Mouse (Mus musculus) stomach, embryonic 15.5 days (tissue): ENCODE results near the gene Tmem231. TPM values are rescaled to one million over a fixed set of nuclear protein-coding genes. Genes with fewer than 3 reads are reported as not detected.

Experiments
- ATAC-seq: fragments of 200-750 bp; cut with Nextera tagmentation; 2 replicates; pipeline ENCODE4 v1.8.0; 2017; ENCODE audit warnings: low read depth, moderate number of reproducible peaks, moderate TSS enrichment; ENCODE audit not compliant: insufficient read depth, low FRiP score
- H3K27ac ChIP-seq: fragments of 300-500 bp; sonication (generic); 2 replicates; pipeline ENCODE4 v1.5.1; 2015; ENCODE audit warnings: mild to moderate bottlenecking, inconsistent platforms
- H3K27me3 ChIP-seq: fragments of 300-500 bp; sonication (generic); replicated peaks from 2 replicates; pipeline ENCODE4 v1.6.1; 2015; ENCODE audit warnings: inconsistent platforms
- H3K36me3 ChIP-seq: fragments of 300-500 bp; sonication (generic); 2 replicates; pipeline ENCODE4 v1.6.1; 2015; ENCODE audit warnings: inconsistent platforms
- H3K4me1 ChIP-seq: fragments of 300-500 bp; sonication (generic); 2 replicates; pipeline ENCODE4 v1.6.1; 2015; ENCODE audit warnings: inconsistent platforms
- H3K4me2 ChIP-seq: fragments of 300-500 bp; sonication (generic); 2 replicates; pipeline ENCODE4 v1.6.1; 2015; ENCODE audit warnings: mild to moderate bottlenecking, inconsistent platforms
- H3K4me3 ChIP-seq: fragments of 300-500 bp; sonication (generic); replicated peaks from 2 replicates; pipeline ENCODE4 v1.5.1; 2015; ENCODE audit warnings: inconsistent platforms
- H3K9ac ChIP-seq: fragments of 300-500 bp; sonication (generic); 2 replicates; pipeline ENCODE4 v1.6.1; 2015; ENCODE audit warnings: inconsistent platforms
- H3K9me3 ChIP-seq: fragments of 300-500 bp; sonication (generic); 2 replicates; pipeline ENCODE4 v1.6.1; 2016; ENCODE audit warnings: inconsistent platforms
- WGBS: fragments of 180-500 bp; shearing (Covaris S2); methylation state at CpG from one replicate; pipeline ENCODE4 v1.1.7; 2015; 5-methylcytosine and 5-hydroxymethylcytosine counted together
- polyA plus RNA-seq: library from polyadenylated mRNA; unstranded; fragments of >200 nt; fragmentation: Nextera tagmentation; extraction: Ambion mirVana; gene quantifications from 2 replicates; pipeline ENCODE4 v1.2.1, GENCODE M21; 2015

Gene Tmem231
- polyA plus RNA-seq, 1 experiment from 2014 or later = 10.8 TPM

- no peak overlapping the region for H3K9ac ChIP-seq
- H3K9me3 ChIP-seq = no peaks in the 10 kb centered on the region
- no peak overlapping the region for H3K4me2 ChIP-seq
- H3K4me1 ChIP-seq = no peaks in the 10 kb centered on the region
- H3K27ac ChIP-seq = no peak overlapping the region
- ATAC-seq = no peak
- WGBS = 77% methylated on average over 10 of the region's 10 CpGs
- H3K36me3 ChIP-seq = 0 out of 2 replicates have a peak, but pooled peaks cover 4% of the 10 kb centered on the region
- no peak overlapping the region for H3K4me3 ChIP-seq
- no peaks in the 10 kb centered on the region for H3K27me3 ChIP-seq
Measured at GRCm38 (mm10) chr8:111963091-111963490, 29.4 kb upstream of the Tmem231 start.

- Histone ChIP-seq H3K9me3 (no peaks in the 10 kb centered on the region), H3K27ac (no peak overlapping the region), H3K4me3 (no peak overlapping the region), H3K4me1 (no peaks in the 10 kb centered on the region), H3K36me3 (no peaks in the 10 kb centered on the region), H3K4me2 (no peak overlapping the region), H3K9ac (no peak overlapping the region), H3K27me3 (no peaks in the 10 kb centered on the region)
- 78% methylated on average over 1 of the region's 1 CpGs for WGBS
- ATAC-seq = no peak
Measured at GRCm38 (mm10) chr8:111962589-111962988, 28.9 kb upstream of the Tmem231 start.

- H3K4me3 ChIP-seq = no peak overlapping the region
- no peaks in the 10 kb centered on the region for H3K9me3 ChIP-seq
- H3K27ac ChIP-seq = no peak overlapping the region
- no peak overlapping the region for H3K4me2 ChIP-seq
- H3K36me3 ChIP-seq = peaks cover 7% of the 10 kb centered on the region; the same call in 1 of the 2 replicates
- no peak for ATAC-seq
- no peaks in the 10 kb centered on the region for H3K4me1 ChIP-seq
- no peaks in the 10 kb centered on the region for H3K27me3 ChIP-seq
- H3K9ac ChIP-seq = no peak overlapping the region
- 71% methylated on average over 3 of the region's 3 CpGs for WGBS
Measured at GRCm38 (mm10) chr8:111961330-111961729, 27.6 kb upstream of the Tmem231 start.

- H3K4me3 ChIP-seq = no peak overlapping the region
- ATAC-seq = no peak
- no peak overlapping the region for H3K9ac ChIP-seq
- no peaks in the 10 kb centered on the region for H3K27me3 ChIP-seq
- no peaks in the 10 kb centered on the region for H3K4me1 ChIP-seq
- WGBS = 70% methylated on average over 15 of the region's 15 CpGs
- no peak overlapping the region for H3K4me2 ChIP-seq
- no peaks in the 10 kb centered on the region for H3K9me3 ChIP-seq
- H3K36me3 ChIP-seq = peaks cover 7% of the 10 kb centered on the region; the same call in 1 of the 2 replicates
- no peak overlapping the region for H3K27ac ChIP-seq
Measured at GRCm38 (mm10) chr8:111960591-111961321, 27.1 kb upstream of the Tmem231 start.

GRCm38 (mm10) chr8:111957231-111957630, 23.6 kb upstream of the Tmem231 start:
- no peak overlapping the region for H3K4me2 ChIP-seq
- H3K9me3 ChIP-seq = no peaks in the 10 kb centered on the region
- H3K36me3 ChIP-seq = peaks cover 21% of the 10 kb centered on the region
- WGBS = 91% methylated on average over 2 of the region's 2 CpGs
- no peaks in the 10 kb centered on the region for H3K4me1 ChIP-seq
- H3K9ac ChIP-seq = no peak overlapping the region
- no peak overlapping the region for H3K27ac ChIP-seq
- no peak for ATAC-seq
- H3K27me3 ChIP-seq = no peaks in the 10 kb centered on the region
- H3K4me3 ChIP-seq = no peak overlapping the region

GRCm38 (mm10) chr8:111955879-111956278, 22.2 kb upstream of the Tmem231 start:
- Histone ChIP-seq H3K27me3 (no peaks in the 10 kb centered on the region), H3K36me3 (peaks cover 26% of the 10 kb centered on the region), H3K9me3 (no peaks in the 10 kb centered on the region), H3K27ac (no peak overlapping the region), H3K9ac (no peak overlapping the region), H3K4me1 (no peaks in the 10 kb centered on the region), H3K4me2 (no peak overlapping the region), H3K4me3 (no peak overlapping the region)
- no peak for ATAC-seq
- WGBS = 81% methylated on average over 5 of the region's 5 CpGs

GRCm38 (mm10) chr8:111954844-111955594, 21.3 kb upstream of the Tmem231 start:
- Histone ChIP-seq H3K9me3 (no peaks in the 10 kb centered on the region), H3K4me2 (no peak overlapping the region), H3K27me3 (no peaks in the 10 kb centered on the region), H3K27ac (no peak overlapping the region), H3K4me3 (no peak overlapping the region), H3K36me3 (peaks cover 26% of the 10 kb centered on the region), H3K4me1 (no peaks in the 10 kb centered on the region), H3K9ac (no peak overlapping the region)
- ATAC-seq = no peak
- 74% methylated on average over 4 of the region's 4 CpGs for WGBS

GRCm38 (mm10) chr8:111951936-111952335, 18.3 kb upstream of the Tmem231 start:
- Histone ChIP-seq H3K4me3 (no peak overlapping the region), H3K9me3 (no peaks in the 10 kb centered on the region), H3K9ac (no peak overlapping the region), H3K36me3 (peaks cover 28% of the 10 kb centered on the region), H3K27ac (no peak overlapping the region), H3K27me3 (no peaks in the 10 kb centered on the region), H3K4me1 (no peaks in the 10 kb centered on the region), H3K4me2 (no peak overlapping the region)
- WGBS = 94% methylated on average over 5 of the region's 5 CpGs
- no peak for ATAC-seq

- peaks cover 27% of the 10 kb centered on the region for H3K36me3 ChIP-seq
- WGBS = 94% methylated on average over 7 of the region's 7 CpGs
Measured at GRCm38 (mm10) chr8:111951317-111951716, 17.6 kb upstream of the Tmem231 start.

GRCm38 (mm10) chr8:111950846-111951245, 17.2 kb upstream of the Tmem231 start:
- WGBS = 82% methylated on average over 3 of the region's 3 CpGs
- Histone ChIP-seq H3K27me3 (no peaks in the 10 kb centered on the region), H3K27ac (no peak overlapping the region), H3K9me3 (no peaks in the 10 kb centered on the region), H3K36me3 (peaks cover 31% of the 10 kb centered on the region), H3K4me2 (no peak overlapping the region), H3K9ac (no peak overlapping the region), H3K4me3 (no peak overlapping the region), H3K4me1 (no peaks in the 10 kb centered on the region)
- ATAC-seq = no peak

More at GRCm38 (mm10) chr8:111951317-111951716, 17.6 kb upstream of the Tmem231 start:
- Histone ChIP-seq H3K4me1 (no peaks in the 10 kb centered on the region), H3K27ac (no peak overlapping the region), H3K27me3 (no peaks in the 10 kb centered on the region), H3K4me2 (no peak overlapping the region), H3K9ac (no peak overlapping the region), H3K9me3 (no peaks in the 10 kb centered on the region), H3K4me3 (no peak overlapping the region)
- ATAC-seq = no peak

GRCm38 (mm10) chr8:111947954-111948353, 14.3 kb upstream of the Tmem231 start:
- H3K27ac ChIP-seq = no peak overlapping the region
- WGBS = 89% methylated on average over 8 of the region's 8 CpGs
- H3K4me3 ChIP-seq = no peak overlapping the region
- peaks cover 39% of the 10 kb centered on the region for H3K36me3 ChIP-seq
- H3K9ac ChIP-seq = no peak overlapping the region
- ATAC-seq = no peak
- no peaks in the 10 kb centered on the region for H3K9me3 ChIP-seq
- no peaks in the 10 kb centered on the region for H3K4me1 ChIP-seq
- H3K27me3 ChIP-seq = no peaks in the 10 kb centered on the region
- no peak overlapping the region for H3K4me2 ChIP-seq

GRCm38 (mm10) chr8:111947144-111947543, 13.5 kb upstream of the Tmem231 start:
- H3K36me3 ChIP-seq = peaks cover 36% of the 10 kb centered on the region
- H3K27ac ChIP-seq = no peak overlapping the region
- H3K9ac ChIP-seq = no peak overlapping the region

More at GRCm38 (mm10) chr8:111947144-111947543, 13.5 kb upstream of the Tmem231 start:
- H3K4me3 ChIP-seq = no peak overlapping the region
- no peaks in the 10 kb centered on the region for H3K9me3 ChIP-seq
- no peak overlapping the region for H3K4me2 ChIP-seq
- 74% methylated on average over 2 of the region's 2 CpGs for WGBS
- 0 out of 2 replicates have a peak, but pooled peaks cover 1% of the 10 kb centered on the region for H3K4me1 ChIP-seq
- H3K27me3 ChIP-seq = no peaks in the 10 kb centered on the region
- no peak for ATAC-seq
